Mouse (Mus musculus) G1E (cell line): ENCODE measurements around the gene Map2k1.

Experiments
- CTCF ChIP-seq: IDR thresholded peaks from 2 replicates; pipeline ENCODE4 v1.5.1; 2012; ENCODE audit warnings: low read depth, low read length, inconsistent platforms, mixed read lengths
- GATA1 ChIP-seq: IDR thresholded peaks from 2 replicates; pipeline ENCODE4 v1.6.1; 2012; ENCODE audit warnings: borderline replicate concordance, low read length, inconsistent platforms, mixed read lengths
- GATA2 ChIP-seq: IDR thresholded peaks from 2 replicates; pipeline ENCODE4 v1.6.1; 2012; ENCODE audit warnings: low read depth, low read length, inconsistent platforms, borderline replicate concordance
- POLR2AphosphoS5 ChIP-seq: IDR thresholded peaks from 2 replicates; pipeline ENCODE4 v1.6.1; 2012; ENCODE audit warnings: low read depth, low read length, inconsistent platforms; ENCODE audit not compliant: insufficient replicate concordance
- TAL1 ChIP-seq: conservative IDR thresholded peaks from 2 replicates; pipeline ENCODE4 v1.6.1; 2012; ENCODE audit warnings: low read depth, low read length, inconsistent platforms, mixed read lengths

GRCm38 (mm10) chr9:64178974-64179646 is 74.3 kb downstream of the Map2k1 start, which contains the start of gene Snapc5:
- no peak for TF ChIP-seq GATA1
- no peak for TF ChIP-seq CTCF
- peak; percentile 95; the same call in 1 of the 2 replicates for TF ChIP-seq POLR2AphosphoS5
- TF ChIP-seq TAL1, result no peak
- TF ChIP-seq GATA2, result no peak
